Mouse (Mus musculus) mesoderm, embryonic 11.5 days (tissue): Measurements from ENCODE around the gene Tmcc2.
A peak's percentile ranks its signal among the peaks of the same experiment; 100 is the strongest.

Source experiments
- DNase-seq: peaks from one replicate; pipeline ENCODE4 v3.0.0-alpha.2; 2012; ENCODE audit warnings: low read depth, low spot score

Gene Tmcc2

DNA sequence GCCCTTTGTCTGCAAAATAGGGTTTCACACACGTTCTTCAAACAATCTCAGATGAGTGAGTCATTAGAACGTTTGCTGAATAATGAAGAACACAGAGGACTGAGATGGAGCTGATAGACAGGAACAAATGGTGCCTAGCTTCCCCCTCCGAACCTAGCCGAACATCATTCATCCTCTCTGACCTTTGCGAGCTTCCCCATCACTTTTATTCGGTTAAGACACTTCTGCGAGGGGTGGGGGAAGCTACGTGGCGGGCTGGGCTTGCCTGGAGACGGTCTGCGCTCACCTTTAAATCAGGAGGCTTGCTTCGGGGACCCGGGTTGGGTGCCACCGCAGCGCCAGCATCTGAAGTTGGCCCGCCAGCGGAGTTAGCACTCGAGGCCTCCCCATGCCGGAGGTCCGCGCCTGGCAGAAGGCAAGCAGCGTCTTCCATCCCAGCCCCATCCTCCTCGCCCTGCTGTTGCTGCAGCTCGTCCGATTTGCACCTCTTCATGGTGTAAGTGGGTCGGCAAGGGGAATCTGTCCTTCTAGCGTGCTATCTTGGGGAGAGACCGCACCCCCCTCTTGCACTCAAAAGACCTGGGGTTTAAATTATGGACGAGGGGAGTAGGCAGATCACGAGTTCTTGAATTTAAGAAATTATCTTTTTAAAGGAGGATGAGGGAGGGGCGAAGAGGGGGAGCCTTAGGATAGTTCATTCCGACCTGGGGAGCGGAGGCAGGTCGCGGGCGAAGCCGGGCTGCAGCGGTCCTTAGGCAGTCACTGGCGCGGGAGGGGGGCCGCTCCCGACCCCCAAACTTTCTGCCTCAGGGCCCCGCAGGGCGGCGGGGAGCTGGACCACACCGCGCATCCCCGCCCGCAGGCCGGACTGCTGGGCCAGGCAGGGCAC, at the start of gene Tmcc2:
Gene Tmcc2, minus strand, starts transcription at position 591 of the 889 bp plus-strand sequence.
- peak; percentile 43 for DNase-seq

DNA sequence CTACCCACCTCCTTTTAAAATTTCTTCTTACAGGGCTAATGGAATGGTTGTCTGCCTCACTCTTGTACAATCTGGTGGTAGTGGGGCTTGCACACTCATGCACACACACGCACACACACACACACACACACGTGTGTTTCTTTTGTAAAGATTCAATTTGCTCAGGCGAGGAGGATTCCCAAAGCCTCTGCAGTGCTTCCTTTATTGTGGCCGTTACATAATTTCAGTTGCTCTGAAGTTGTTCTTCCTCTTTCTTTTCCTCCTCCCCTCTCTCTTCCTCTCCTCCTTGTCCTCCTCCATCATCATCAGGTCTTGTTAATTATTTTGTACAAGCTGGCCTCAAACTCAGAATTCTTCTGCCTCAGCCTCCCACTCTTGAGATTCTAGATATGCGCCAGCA, 46.3 kb upstream of the Tmcc2 start:
- no peak for DNase-seq

DNA sequence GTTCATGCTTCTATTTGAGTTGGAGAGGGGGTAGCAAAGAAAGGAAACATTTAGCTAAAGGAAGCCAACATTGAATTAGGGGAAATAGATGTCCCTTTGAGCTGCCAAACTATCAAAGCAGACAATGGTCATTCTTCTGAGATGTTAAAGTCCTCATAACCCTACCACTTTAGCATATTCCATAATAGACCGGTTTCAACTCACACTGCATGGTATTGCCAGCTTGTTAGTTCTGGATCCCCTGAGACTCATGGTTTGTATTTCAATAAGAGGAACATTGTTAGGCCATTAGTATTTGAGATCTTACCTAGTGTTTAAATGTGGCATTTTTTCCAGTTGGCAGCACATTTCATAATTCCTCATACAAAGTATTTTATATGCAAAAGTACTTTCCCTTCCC, 45.9 kb upstream of the Tmcc2 start:
- DNase-seq, result no peak

DNA sequence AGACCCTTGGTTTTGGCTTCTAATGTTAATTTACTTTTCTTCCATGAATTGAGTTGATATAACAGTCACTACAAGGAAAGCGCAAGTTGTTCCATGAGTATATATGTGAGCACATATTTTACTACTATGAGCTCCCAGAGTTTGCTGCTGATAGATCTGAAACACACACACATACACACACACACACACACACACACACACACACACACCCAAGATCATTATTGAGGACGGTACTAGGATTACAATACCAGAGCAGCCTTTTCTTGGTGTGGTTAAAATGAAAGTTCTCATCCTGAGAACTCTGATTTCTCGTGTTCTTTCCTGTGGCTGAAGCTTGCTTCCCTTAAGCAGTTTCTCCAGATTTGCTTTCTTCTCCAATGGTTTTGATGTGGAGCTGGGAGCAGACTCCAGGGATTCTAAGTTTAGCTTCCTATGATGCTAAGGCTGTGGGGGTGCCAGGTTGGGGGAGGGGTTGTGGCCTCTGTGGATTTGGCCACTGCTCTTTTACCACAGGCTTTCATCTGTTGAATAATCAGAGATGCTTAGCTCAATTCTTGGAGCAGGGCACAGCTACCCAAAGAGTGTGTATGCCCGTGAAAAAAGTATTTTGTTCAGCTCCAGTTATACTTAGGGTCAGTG, 45.4 kb upstream of the Tmcc2 start:
- DNase-seq, result no peak

DNA sequence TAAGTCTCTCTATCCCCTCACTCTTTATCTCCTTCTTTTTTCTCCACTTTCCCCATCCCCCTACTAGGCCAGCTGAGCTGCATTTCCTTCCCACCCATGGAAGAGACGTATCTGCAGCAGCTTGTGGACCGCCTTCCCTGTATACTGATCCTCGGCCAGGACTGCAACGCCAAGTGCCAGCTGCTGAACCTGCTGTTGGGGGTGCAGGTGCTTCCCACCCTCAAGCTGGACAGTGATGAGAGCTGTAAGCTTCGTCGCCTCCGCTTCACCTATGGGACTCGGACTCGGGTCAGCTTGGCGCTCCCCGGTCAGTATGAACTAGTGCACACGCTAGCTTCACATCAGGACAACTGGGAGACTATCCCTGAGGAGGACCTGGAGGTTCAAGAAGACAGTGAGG, 43.0 kb upstream of the Tmcc2 start:
- no peak for DNase-seq

DNA sequence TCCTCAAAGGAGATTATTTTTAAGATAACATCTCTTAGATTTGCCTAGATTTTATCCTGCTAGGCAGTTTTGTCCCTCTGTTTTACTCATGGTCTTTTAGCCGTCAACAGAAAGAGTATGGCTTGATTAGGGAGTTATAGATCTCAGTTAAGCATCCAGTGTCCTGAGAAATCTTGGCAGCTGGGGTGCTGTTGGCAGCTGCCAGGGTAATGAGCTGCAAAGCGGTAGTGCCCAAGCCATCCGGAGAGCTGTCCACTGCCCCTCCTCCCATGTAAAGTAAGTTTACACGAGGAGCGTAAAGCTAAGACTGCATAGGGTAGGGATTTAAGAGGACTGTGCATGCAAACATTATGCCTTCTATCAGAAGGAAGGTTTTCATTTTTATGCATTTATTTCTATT, 42.3 kb upstream of the Tmcc2 start:
- no peak for DNase-seq

DNA sequence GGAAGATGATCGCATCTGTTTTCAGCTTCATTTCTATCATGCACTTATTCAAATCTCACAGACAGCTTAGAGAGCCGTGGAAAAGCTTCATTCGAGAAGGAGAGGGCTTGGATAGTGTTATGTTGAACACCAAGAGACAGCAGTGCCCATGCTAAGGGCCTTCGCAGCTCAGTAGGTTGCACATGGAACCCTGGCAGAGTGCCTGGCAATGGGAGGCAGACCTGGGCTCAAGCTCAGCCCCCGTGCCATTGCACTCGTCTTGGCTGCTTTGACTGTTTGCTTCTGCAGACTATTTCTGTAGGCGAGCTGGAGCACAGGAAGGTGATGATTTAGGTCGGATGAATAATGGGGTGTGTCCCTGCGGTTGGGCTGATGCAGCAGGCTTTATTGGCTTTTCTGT, 40.6 kb upstream of the Tmcc2 start:
- no peak for DNase-seq

DNA sequence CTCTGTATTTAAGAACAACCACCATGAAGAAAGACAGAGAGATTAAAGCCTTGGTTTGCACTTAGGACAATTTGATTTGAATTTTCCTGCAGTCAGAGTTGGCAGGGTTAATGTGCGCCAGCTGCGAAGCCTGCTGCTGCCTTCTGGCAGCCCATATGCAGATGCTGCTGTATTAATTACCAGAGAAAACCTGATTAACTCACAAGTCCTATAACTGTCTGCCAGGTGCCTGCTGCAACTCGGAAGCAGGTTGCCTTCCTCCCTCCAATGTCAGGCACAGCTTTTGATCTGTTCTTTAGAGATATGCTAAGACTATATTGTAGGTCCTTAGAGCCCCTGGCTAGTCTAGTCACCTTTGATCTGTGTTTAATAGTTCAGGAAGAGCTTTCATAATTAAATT, 39.7 kb upstream of the Tmcc2 start:
- no peak for DNase-seq

DNA sequence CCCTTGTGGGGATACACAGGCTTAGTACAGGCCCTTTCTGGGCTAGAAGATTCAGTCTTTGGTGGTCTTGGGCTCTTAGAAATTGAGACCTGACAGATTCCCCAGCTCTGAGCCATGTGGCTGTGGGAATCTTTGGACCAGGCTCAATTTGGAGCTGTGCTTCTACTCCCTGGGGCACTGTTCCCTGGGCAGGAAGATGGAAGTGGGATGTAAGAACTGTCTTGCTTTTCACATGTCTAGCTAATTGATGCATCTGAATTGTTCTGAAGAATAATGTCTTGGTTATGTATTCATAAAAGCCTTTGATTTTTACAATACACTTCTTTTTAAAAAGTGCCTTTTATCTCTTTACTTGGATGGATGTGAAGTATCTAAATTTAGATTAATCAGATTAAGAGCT, 34.5 kb upstream of the Tmcc2 start:
- DNase-seq, result no peak

DNA sequence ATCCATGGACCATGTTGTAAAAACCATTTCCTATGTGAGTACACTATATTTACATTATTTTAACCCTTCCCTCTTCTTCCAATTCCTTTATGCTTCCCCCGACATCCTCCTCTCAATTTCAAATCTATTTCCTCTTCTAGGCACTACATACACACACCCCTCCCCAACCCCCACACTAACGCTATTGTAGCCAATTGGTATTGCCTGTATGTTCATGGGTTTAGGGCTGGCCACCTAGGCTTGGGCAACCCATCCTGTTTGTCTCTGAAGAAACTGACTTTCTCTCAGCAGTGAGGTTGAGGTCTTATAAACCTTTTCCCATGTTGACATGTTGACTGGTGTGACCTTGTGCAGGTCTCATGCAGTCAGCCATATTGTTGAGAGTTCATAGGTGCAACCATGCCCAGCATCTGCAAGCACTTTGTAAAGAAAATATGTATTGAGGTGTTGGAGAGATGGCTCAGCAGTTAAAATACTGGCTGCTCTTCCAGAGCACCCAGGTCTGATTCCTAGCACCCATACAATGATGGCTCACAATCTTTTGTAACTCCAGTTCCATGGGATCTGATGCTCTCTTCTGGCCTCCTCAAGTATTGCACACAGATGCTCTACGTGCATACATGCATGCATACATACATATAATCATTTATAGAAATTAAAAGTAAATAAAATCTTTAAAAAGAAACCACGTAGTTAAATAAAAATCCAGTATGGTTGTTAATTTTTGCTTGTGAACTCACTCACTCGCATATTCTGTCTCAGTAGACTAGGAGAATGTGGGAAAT, 32.0 kb upstream of the Tmcc2 start:
- no peak for DNase-seq

DNA sequence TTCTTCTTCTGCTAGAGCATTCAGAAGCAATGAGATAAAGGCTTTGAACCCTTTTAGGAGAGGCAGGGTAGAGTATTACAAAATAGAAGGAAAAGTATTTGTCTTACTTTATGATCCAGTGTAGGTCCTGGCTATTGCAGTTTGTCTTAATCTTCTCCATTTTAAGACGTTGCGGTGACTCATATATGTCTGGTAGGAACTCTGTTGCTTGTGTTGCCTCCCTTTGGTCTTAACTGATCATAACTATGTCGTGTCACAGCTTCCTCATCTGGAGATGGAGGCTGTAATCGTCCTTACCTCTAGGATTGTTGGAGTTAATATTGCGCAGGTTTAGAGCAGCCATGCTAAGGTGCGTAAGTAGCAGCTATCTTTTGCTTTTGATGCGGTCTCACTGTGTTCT, 29.6 kb upstream of the Tmcc2 start:
- no peak for DNase-seq

DNA sequence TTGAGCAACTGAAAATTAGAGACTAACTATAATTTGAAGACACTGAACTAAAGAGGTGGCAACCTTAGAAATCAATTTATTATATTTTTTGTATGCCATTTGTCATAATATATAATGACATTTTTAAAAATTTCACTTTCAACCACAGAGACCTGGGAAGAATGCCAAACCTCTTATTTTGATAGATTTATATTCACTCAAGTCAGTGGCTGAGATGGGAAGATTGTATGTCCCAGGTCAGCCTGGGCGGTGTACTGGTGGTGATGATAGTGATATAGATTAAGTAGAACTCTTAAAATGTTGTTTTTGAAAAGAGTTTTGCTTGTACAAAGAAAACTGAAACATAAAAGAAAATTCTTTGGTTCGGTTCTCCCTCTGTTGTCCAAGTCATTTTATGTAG, 29.1 kb upstream of the Tmcc2 start:
- no peak for DNase-seq

DNA sequence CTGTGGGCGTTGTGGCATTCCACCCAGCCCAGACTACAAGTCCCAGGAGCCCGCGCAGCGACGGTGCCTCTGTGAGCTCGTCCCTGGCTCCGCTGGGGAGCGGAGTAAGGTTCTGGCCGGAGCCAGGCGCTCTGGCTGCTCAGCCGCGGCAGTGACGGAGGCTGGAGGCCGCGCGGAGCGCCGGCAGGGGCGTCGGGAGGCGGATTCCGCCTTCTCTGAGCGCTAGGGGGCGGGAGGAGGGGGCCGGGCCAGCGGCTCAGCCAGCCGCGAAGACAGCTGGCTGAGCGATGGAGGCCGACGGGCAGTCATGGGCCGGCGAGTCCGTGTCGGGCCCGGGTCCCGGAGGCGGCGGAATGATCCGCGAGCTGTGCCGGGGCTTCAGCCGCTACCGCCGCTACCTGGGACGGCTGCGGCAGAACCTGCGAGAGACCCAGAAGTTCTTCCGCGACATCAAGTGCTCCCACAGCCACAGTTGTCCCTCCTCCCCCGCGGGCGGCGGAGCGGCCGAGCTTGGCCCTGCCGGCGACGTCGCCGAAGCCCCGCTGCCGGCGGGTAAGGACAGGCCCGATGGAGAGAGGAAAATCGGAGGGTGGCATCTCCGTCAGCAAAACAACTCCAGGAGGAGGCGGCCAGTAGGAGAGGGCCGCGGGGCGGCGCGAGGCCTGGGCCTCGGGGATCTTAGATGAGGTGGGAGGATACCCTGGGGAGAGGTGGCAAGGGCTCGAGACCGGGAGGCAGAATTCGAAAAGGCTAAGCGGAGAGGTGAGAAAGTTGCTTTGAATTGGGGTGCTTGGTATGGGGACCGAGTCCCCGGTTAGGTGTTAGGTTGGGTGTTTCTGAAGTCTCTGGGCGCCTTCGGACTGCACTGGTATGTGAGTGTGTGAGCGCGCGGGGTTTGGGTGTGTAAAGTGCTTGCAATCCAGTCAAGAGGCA, 26.5 kb upstream of the Tmcc2 start, which contains the start of gene Dstyk:
Gene Dstyk, plus strand, starts transcription at position 237 of the 933 bp plus-strand sequence.
- peak; percentile 96 for DNase-seq

DNA sequence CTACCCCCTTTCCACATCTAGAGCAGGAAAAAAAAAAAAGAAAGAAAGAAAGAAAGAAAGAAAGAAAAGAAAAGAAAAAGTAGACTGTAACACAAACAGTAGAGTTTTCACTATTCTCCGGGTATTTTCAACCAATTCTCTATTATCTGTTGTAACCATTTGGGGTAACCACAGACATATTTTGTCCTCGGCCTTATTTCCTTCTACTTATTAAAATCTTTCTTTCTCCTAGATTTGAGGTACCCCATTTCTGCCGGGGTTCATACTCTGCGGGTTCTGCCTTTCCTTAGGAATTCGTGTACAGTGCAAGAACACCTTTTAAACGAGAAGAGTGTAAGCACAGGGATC, 25.8 kb upstream of the Tmcc2 start:
- no peak for DNase-seq

DNA sequence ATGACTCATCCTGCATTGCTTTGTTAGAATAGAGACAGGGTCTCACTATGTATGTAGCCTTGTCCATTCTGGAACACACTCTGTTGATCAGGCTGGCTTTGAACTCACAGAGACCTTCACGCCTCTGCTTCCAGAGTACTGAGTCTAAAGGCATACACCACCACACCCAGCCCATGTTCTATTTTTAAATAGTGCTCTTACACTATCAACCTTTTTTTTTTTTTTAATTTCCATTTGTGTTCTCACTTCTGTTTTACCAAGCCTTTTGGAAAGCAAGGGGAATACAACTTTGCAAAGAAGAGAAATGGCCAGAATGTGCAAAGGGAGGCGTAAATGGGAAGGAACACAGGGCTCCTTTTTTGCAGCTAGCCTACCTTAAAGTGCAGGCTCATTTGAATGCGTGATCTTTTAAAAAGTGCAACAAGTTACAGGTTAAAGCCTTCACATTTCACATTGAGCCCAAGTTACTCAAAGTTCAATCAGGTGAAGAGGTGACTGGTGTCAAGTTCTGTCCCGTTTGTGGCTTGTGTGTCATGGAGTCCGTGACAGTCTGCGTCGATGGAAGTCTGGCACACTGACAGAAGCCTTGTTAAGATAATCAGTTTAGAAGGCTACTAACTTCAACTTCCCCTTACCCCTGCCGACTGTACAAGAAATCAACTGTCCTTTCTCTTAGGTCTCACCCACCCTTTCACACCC, 25.3 kb upstream of the Tmcc2 start:
- DNase-seq, result no peak

DNA sequence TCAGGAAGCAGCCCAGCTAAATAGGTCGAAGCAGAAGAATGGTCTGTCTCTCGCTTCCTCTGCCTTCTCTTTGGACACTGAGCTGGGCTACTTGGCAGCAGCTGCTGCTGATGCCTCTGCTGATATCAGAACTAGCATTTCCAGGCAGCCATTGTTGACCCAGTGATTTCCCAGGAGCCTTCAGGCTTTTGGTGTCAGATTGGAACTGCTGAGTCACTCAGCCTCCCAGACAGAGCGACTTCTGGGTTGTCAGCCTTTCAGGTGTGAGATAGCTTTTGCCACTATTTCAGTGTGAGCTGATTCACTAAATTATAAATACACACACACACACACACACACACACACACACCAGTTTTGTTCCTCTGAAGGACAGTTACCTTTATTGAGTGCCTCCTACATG, 19.6 kb upstream of the Tmcc2 start:
- DNase-seq, result no peak

DNA sequence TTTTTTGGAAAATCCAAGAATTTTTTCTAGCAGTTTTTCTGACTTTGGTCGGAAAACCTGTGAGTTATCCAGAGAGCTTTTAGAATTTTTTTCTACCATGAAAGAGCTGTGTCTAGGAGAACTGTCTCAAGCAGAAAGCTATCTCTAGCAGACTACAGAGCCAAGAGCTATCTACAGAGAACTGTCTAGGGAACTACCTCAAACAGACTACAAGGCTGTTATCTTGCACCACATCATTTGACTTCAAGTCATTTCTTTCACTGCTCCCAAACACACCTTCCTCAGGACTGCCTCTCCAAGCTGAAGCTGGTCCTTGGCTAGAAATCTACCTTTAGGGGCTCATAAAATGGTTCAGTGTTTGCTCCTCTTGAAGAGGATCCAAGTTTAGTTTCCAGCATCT, 10.8 kb upstream of the Tmcc2 start:
- DNase-seq, result no peak

DNA sequence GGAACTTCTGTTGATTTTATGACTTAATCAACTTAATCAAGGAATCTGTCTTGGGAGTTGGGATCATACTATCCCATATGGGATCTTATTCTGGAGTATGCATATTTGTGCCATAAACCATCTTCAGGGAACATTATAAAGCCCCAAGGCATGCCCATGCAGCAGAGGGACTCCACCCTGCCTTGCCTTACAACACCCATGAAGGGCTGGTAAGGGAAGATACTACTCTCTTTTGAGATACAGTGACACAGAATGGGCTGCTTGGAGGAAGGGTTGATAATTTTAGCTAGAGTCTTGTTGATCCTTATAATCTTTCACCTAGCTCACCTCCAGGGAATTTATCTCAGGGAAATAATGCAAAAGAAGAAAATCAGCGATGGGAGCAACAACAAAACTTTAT, 9.5 kb upstream of the Tmcc2 start:
- DNase-seq, result no peak

DNA sequence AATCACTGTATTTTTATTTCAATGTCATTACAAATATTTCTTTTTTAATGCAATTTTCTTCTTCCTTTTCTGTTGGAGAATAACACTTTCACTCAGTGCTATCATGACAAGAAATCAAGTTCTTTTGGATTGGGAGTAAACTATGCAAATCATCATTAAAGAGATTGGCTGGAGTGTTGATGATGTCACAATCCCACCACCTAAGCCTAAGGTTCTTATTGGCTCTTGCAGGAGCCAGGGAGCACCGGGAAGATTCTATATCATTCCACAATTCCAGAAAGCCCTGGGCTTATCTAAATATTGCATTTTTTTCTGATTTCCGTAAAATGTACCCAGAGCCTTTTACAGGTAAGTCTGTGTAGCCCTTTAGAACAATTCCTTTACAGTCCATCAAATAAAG, 5.6 kb upstream of the Tmcc2 start:
- no peak for DNase-seq

DNA sequence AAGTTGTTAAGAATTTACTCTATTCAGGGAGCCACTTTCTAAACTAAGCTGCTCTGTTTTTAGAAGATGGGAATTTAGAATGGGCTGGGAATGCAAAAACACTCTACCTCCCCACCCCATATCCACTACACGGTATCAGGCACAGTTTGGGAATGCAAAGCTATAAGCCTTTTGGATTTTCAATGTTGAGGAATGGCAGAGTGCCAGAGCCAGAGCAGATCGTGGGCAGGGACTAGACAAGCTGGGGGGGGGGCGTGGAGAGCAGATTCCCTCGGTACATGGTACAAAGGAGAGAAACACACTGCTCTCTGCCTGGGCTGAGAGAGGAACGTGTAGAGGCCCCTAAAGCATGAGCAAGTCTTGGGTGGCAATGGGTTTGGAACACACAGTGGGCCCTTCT, 1.8 kb upstream of the Tmcc2 start:
- DNase-seq, result no peak

DNA sequence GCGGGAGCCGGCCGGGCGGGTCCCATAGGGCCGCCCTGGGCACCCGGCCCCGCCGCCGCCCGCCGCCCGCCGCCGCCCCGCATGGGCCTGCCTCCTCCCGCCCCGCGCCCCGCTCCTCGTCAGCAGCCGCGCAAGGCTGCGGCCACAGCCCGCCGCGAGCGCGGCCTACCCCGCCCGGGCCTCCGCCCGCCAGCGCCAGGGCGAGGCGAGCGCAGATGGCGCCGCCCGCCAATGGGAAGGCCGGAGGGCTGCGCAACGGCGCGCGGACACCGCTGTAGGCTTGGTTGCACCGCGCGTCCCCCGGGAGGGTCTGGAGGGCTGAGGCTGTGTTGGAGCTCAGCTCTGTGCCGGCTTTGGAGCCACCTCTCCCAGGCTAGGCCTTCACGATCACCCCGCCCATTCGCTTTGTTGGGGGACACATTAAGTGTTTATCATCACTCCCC, 520 bp upstream of the Tmcc2 start:
- DNase-seq, result peak; percentile 87
